9 mouse cellular contexts compared by ENCODE assay signal in genomic region chr13:47335996-47336684, GRCm38 (mm10).
DNase-seq lines count a peak whose midpoint lies in the region; ATAC-seq and TF ChIP-seq lines count a peak whose summit lies in the region.
"Had no signal": no experiment of that assay in that cellular context is flagged by ENCODE, and none has a peak within 500 bp of the region (broad histone marks: within the 10 kb centered on the region; RNA-seq: fewer than 3 reads in every experiment).

No protein-coding gene starts in this region.

- H3K4me3 ChIP-seq in hindbrain, embryonic 10.5 days, result no peak overlapping the region
- no peak overlapping the region for H3K4me3 ChIP-seq in hindbrain, embryonic 11.5 days (ENCODE audit: low read depth, low read length)
- no peak overlapping the region for H3K4me3 ChIP-seq in embryonic fibroblast, embryonic 13.5 days (ENCODE audit: insufficient read depth, low read length)
- no peak overlapping the region for H3K4me3 ChIP-seq in olfactory bulb, adult 2 months (ENCODE audit: insufficient read depth, low read depth, low read length)
- H3K4me3 ChIP-seq: megakaryocyte, embryonic 14.5 days had no signal

- ATAC-seq in hindbrain, embryonic 11.5 days (ENCODE audit: low FRiP score), result no peak

- peak; percentile 6 for DNase-seq in hindbrain, embryonic 10.5 days (ENCODE audit: low spot score)
- DNase-seq in hindbrain, embryonic 11.5 days (ENCODE audit: low spot score), result no peak
- peak; percentile 82 for DNase-seq in MN1 (ENCODE audit: low spot score)
- peak; percentile 15 to 35 for DNase-seq in heart, postnatal 36 days
- no peak for DNase-seq in thymus, adult 18-20 months
- no peak for DNase-seq in ovary, postnatal 10 days (ENCODE audit: low spot score)

- intact Hi-C loops in heart, postnatal 36 days (cut with DNase I), result no loop called here

- no peaks in the 10 kb centered on the region for H3K9me3 ChIP-seq in hindbrain, embryonic 10.5 days
- no peaks in the 10 kb centered on the region for H3K9me3 ChIP-seq in hindbrain, embryonic 11.5 days (ENCODE audit: control insufficient read depth, low read length)
- H3K9me3 ChIP-seq: megakaryocyte, embryonic 14.5 days had no signal

- no peaks in the 10 kb centered on the region for H3K27me3 ChIP-seq in hindbrain, embryonic 10.5 days (ENCODE audit: insufficient read depth, poor library complexity, severe bottlenecking)
- no peaks in the 10 kb centered on the region for H3K27me3 ChIP-seq in hindbrain, embryonic 11.5 days (ENCODE audit: control insufficient read depth, insufficient read depth, low read length)
- H3K27me3 ChIP-seq: megakaryocyte, embryonic 14.5 days had no signal

- TF ChIP-seq CTCF in embryonic fibroblast, embryonic 13.5 days (IDR thresholded peaks at IDR 0.05; ENCODE audit: borderline replicate concordance, insufficient read depth, low read length), result no peak
- no peak for TF ChIP-seq CTCF in olfactory bulb, adult 2 months (IDR thresholded peaks at IDR 0.05; ENCODE audit: insufficient read depth, low read depth, low read length)

- peaks cover 16% of the 10 kb centered on the region for H3K4me1 ChIP-seq in hindbrain, embryonic 10.5 days (replicated peaks)
- H3K4me1 ChIP-seq in hindbrain, embryonic 11.5 days (replicated peaks; ENCODE audit: control insufficient read depth, insufficient read depth, low read length), result no peaks in the 10 kb centered on the region
- H3K4me1 ChIP-seq in embryonic fibroblast, embryonic 13.5 days (ENCODE audit: control insufficient read depth, insufficient read depth, low read length), result peaks cover 4% of the 10 kb centered on the region
- peaks cover 12% of the 10 kb centered on the region for H3K4me1 ChIP-seq in olfactory bulb, adult 2 months (ENCODE audit: control insufficient read depth, insufficient read depth, low read length)
- H3K4me1 ChIP-seq: megakaryocyte, embryonic 14.5 days had no signal

- TF ChIP-seq POLR2A in embryonic fibroblast, embryonic 13.5 days (IDR thresholded peaks at IDR 0.05; ENCODE audit: low read depth, low read length), result no peak
- TF ChIP-seq POLR2A in olfactory bulb, adult 2 months (IDR thresholded peaks at IDR 0.05; ENCODE audit: insufficient read depth, low read depth, low read length), result no peak

- peak overlapping the region; percentile 40; the same call in 1 of the 2 replicates for H3K27ac ChIP-seq in hindbrain, embryonic 10.5 days
- no peak overlapping the region for H3K27ac ChIP-seq in hindbrain, embryonic 11.5 days (ENCODE audit: low read depth, low read length)
- 0 out of 2 replicates have a peak overlapping the region, but pooled peaks have one; percentile 5 for H3K27ac ChIP-seq in embryonic fibroblast, embryonic 13.5 days (ENCODE audit: insufficient read depth, low read length)
- H3K27ac ChIP-seq in olfactory bulb, adult 2 months (ENCODE audit: insufficient read depth, low read depth, low read length), result 0 out of 2 replicates have a peak overlapping the region, but pooled peaks have one; percentile 21

- no peaks in the 10 kb centered on the region for H3K36me3 ChIP-seq in hindbrain, embryonic 10.5 days
- H3K36me3 ChIP-seq in hindbrain, embryonic 11.5 days (ENCODE audit: control insufficient read depth, insufficient read depth, low read length), result no peaks in the 10 kb centered on the region

- no peak overlapping the region for H3K9ac ChIP-seq in hindbrain, embryonic 11.5 days (ENCODE audit: low read depth, low read length)

- H3K4me2 ChIP-seq in hindbrain, embryonic 11.5 days (replicated peaks; ENCODE audit: low read depth, low read length), result no peak overlapping the region

- WGBS in hindbrain, embryonic 10.5 days, result 74% methylated on average over 16 of the region's 16 CpGs
- WGBS in hindbrain, embryonic 11.5 days, result 74% methylated on average over 16 of the region's 16 CpGs
- 40% methylated on average over 16 of the region's 16 CpGs for WGBS in olfactory bulb, adult 2 months

Comparison
In these comparisons a context has a peak if more than half of its experiments do, and no peak if none do; other contexts are left out.
1. DNase-seq: peak in hindbrain, embryonic 10.5 days (single experiment), MN1 (single experiment) and heart, postnatal 36 days (2 of 2); none in hindbrain, embryonic 11.5 days (single experiment), thymus, adult 18-20 months (0 of 2) and ovary, postnatal 10 days (single experiment).